Mouse (Mus musculus): ENCODE results near the gene Gm20772. TPM values are rescaled to one million over a fixed set of nuclear protein-coding genes. Genes with fewer than 3 reads are reported as not detected.
"Not testable (repeated sequence)": the region's sequence is repeated elsewhere in the genome, so short reads cannot be mapped to it uniquely, and the experiment has no call there.

Gene Gm20772
- total RNA-seq (2021): not detected
- long read RNA-seq, experiment 1: 0 reads
- long read RNA-seq, experiment 2: 0 reads

- H3K27ac ChIP-seq: not testable (repeated sequence)
Observed at GRCm38 (mm10) chrY:17874441-17874840, at the start of gene Gm20772, which contains the start of gene Gm20831. Gene Gm20772, plus strand, starts transcription at chrY:17874741. Gene Gm20831, plus strand, starts transcription at chrY:17874741.

DNA sequence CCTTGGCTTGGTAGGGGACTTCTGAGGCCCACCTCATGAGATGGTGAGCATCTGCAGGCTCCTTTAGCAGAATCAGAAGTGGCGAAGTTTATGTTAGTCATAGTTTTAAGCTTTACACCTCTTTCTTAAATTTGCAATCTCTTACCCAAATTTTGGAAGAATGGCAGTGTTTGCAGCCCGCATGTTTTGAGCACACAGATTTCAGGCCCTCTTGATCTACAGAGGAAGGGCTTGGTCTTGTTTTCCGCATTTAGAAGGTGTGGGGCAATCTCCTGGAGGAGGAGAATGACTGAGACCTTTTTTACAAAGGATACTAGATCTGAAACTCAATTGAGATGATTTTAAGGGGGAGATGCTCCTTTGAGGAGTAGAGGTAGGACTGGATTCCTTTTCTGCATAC is 28.4 kb upstream of the Gm20772 start, which contains the start of gene Gm21904:
TSS of gene Gm21904 (minus strand) at position 101 of the 400 bp plus-strand sequence.
- H3K27ac ChIP-seq; H3K4me3 ChIP-seq; DNase-seq (ENCODE audit: low spot score in 2 of 2): not testable (repeated sequence)

More at GRCm38 (mm10) chrY:17874441-17874840, at the start of gene Gm20772, which contains the start of gene Gm20831:
- not testable (repeated sequence) for DNase-seq (ENCODE audit: low spot score in 2 of 2); H3K4me3 ChIP-seq

Other genes starting within 250 kb of the Gm20772 start
- gene Gm21904, start 28.5 kb upstream of the Gm20772 start, total RNA-seq (2021): not detected
- not detected for gene Gm20831, start within 50 bp of the Gm20772 start, total RNA-seq (2021)
- gene Srsy, start 62.6 kb downstream of the Gm20772 start, total RNA-seq (2021): not detected
- not detected for gene Gm21764, start 187.1 kb downstream of the Gm20772 start, total RNA-seq (2021)
- not detected for gene Ssty1, start 214.4 kb downstream of the Gm20772 start, total RNA-seq (2021)